Mouse (Mus musculus) ES-Bruce4 (cell line): ENCODE results near the gene Ints5. TPM values are rescaled to one million over a fixed set of nuclear protein-coding genes. Genes with fewer than 3 reads are reported as not detected.

Experiments
- H3K27ac ChIP-seq: 2 replicates; pipeline ENCODE4 v1.5.1; 2012; ENCODE audit warnings: low read length, inconsistent platforms; ENCODE audit not compliant: insufficient read depth
- H3K27me3 ChIP-seq: 2 replicates; pipeline ENCODE4 v1.6.1; 2012; ENCODE audit warnings: mild to moderate bottlenecking, low read length, inconsistent platforms; ENCODE audit not compliant: control insufficient read depth, poor library complexity, insufficient read depth, severe bottlenecking
- H3K36me3 ChIP-seq: 2 replicates; pipeline ENCODE4 v1.6.1; 2012; ENCODE audit warnings: inconsistent platforms, mild to moderate bottlenecking, low read length, moderate library complexity; ENCODE audit not compliant: control insufficient read depth, poor library complexity, insufficient read depth, severe bottlenecking
- H3K4me1 ChIP-seq: one replicate; pipeline ENCODE4 v1.8.1; 2011; ENCODE audit warnings: low read length; ENCODE audit not compliant: control insufficient read depth, insufficient read depth
- H3K4me3 ChIP-seq: 2 replicates; pipeline ENCODE4 v1.5.1; 2011; ENCODE audit warnings: low read depth, mild to moderate bottlenecking, low read length
- H3K9ac ChIP-seq: 2 replicates; pipeline ENCODE4 v1.6.1; 2012; ENCODE audit warnings: low read depth, mild to moderate bottlenecking, inconsistent platforms; ENCODE audit not compliant: poor library complexity, severe bottlenecking
- H3K9me3 ChIP-seq: replicated peaks from 2 replicates; pipeline ENCODE4 v1.6.1; 2012; ENCODE audit warnings: mild to moderate bottlenecking, low read length, inconsistent platforms; ENCODE audit not compliant: control insufficient read depth, poor library complexity, insufficient read depth, severe bottlenecking
- CTCF ChIP-seq: IDR thresholded peaks from one replicate; pipeline ENCODE4 v1.8.1; 2011; ENCODE audit warnings: low read depth, low read length
- EP300 ChIP-seq: IDR thresholded peaks from 2 replicates; pipeline ENCODE4 v1.6.1; 2011; ENCODE audit warnings: low read depth, low read length; ENCODE audit not compliant: insufficient read depth
- POLR2A ChIP-seq: IDR thresholded peaks from one replicate; pipeline ENCODE4 v1.8.1; 2011; ENCODE audit warnings: low read length; ENCODE audit not compliant: insufficient read depth
- polyA plus RNA-seq: library from polyadenylated mRNA; stranded (reverse); fragments of >200 nt; gene quantifications from 2 replicates; pipeline ENCODE4 v1.2.4, GENCODE M21; 2011; ENCODE audit warnings: low read depth; ENCODE audit not compliant: missing spikeins, insufficient read depth, insufficient read length

Ints5 gene
- polyA plus RNA-seq, 1 experiment: 23.1 TPM

GRCm38 (mm10) chr19:8941515-8942217, 48.9 kb downstream of the Ints5 start, which contains the start of gene Mta2:
TSS of gene Mta2 (plus strand) at chr19:8941875.
- peak within 1 kb of the TSS; percentile 84 for H3K9ac ChIP-seq
- peaks cover 2% of the 10 kb centered on the region for H3K4me1 ChIP-seq
- H3K9me3 ChIP-seq: no peaks in the 10 kb centered on the region
- H3K27ac ChIP-seq: peak within 1 kb of the TSS; percentile 60
- TF ChIP-seq POLR2A (peak; percentile 36), CTCF (no peak), EP300 (0 out of 2 replicates have a peak, but pooled peaks have one; percentile 11)
- H3K36me3 ChIP-seq: peaks cover 18% of the 10 kb centered on the region
- H3K4me3 ChIP-seq: peak within 1 kb of the TSS; percentile 71
- no peaks in the 10 kb centered on the region for H3K27me3 ChIP-seq

DNA sequence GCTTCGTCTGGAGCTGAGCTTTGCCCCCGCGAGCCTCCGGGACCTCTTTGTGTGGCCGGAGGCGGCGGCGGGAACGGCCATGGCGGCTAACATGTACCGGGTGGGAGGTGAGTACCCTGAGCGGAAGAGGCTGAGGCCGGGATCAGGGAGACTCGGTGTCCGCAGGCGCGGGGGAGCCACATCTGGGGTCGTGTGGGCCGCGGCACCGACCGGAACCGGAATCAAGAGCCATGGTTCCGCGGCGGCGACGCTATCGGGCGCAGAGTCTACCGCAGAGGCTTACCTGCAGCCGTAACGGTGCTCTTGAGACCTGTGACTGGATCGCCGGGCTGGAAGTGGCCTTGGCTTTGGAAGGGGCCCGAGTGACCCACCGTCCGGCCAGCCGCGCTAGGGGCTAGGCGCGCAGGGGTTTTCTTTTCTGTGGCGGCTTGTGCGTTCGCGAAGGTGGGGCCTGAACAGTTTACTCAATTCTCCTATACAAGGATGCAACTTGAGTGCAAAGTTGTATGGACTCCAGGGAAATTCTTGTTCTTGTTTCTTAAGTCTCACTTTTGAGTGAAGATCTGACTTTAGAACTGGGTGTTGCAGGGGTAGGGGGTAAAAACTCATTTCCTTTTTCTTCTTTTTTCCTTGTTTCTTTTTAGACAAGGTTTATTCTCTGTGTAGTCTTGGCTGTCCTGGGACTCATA, 49.6 kb downstream of the Ints5 start:
- peak overlapping the region; percentile 71 for H3K4me3 ChIP-seq
- H3K9me3 ChIP-seq: no peaks in the 10 kb centered on the region
- no peak for TF ChIP-seq CTCF
- no peak for TF ChIP-seq EP300
- TF ChIP-seq POLR2A: no peak
- no peaks in the 10 kb centered on the region for H3K27me3 ChIP-seq
- H3K4me1 ChIP-seq: peaks cover 2% of the 10 kb centered on the region
- peak overlapping the region; percentile 60 for H3K27ac ChIP-seq
- peaks cover 24% of the 10 kb centered on the region for H3K36me3 ChIP-seq
- peak overlapping the region; percentile 84 for H3K9ac ChIP-seq

- Histone ChIP-seq H3K27me3 (no peaks in the 10 kb centered on the region), H3K4me1 (peaks cover 2% of the 10 kb centered on the region), H3K27ac (peak overlapping the region; percentile 60; the same call in 1 of the 2 replicates), H3K9me3 (no peaks in the 10 kb centered on the region), H3K4me3 (peak overlapping the region; percentile 68), H3K36me3 (peaks cover 30% of the 10 kb centered on the region), H3K9ac (peak overlapping the region; percentile 84)
- no peak for TF ChIP-seq EP300
- TF ChIP-seq CTCF: no peak
- no peak for TF ChIP-seq POLR2A
Observed at GRCm38 (mm10) chr19:8943047-8943446, 50.2 kb downstream of the Ints5 start.

GRCm38 (mm10) chr19:8944062-8944461, 51.3 kb downstream of the Ints5 start:
- H3K27ac ChIP-seq: no peak overlapping the region
- H3K4me3 ChIP-seq: no peak overlapping the region
- no peaks in the 10 kb centered on the region for H3K9me3 ChIP-seq
- H3K27me3 ChIP-seq: no peaks in the 10 kb centered on the region
- H3K9ac ChIP-seq: 0 out of 2 replicates have a peak overlapping the region, but pooled peaks have one; percentile 19
- peaks cover 2% of the 10 kb centered on the region for H3K4me1 ChIP-seq
- peaks cover 40% of the 10 kb centered on the region for H3K36me3 ChIP-seq
- no peak for TF ChIP-seq POLR2A
- no peak for TF ChIP-seq CTCF
- no peak for TF ChIP-seq EP300

DNA sequence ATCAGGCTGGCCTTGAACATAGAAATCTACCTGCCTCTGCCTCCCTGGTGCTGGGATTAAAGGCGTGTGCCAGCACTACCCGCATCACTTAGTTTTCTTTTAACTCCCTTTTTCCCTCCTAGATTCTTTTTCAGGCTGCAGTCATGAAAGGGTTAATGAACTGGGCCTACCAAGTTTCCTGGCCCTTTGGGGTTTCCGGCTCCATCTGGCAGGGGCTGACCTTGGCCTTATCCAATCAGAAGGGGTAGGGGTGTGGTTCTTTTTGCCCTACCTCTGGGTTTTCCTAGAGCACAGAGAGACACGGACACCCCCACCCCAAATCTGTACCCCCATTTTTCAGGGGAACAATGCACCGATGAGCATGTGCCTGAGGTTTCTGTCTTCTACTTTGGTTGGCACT, 51.9 kb downstream of the Ints5 start:
- no peaks in the 10 kb centered on the region for H3K27me3 ChIP-seq
- no peak overlapping the region for H3K9ac ChIP-seq
- H3K4me3 ChIP-seq: no peak overlapping the region
- H3K27ac ChIP-seq: no peak overlapping the region
- TF ChIP-seq EP300: no peak
- TF ChIP-seq POLR2A: no peak
- TF ChIP-seq CTCF: no peak
- H3K9me3 ChIP-seq: no peaks in the 10 kb centered on the region
- H3K36me3 ChIP-seq: peaks cover 44% of the 10 kb centered on the region
- peaks cover 2% of the 10 kb centered on the region for H3K4me1 ChIP-seq

- TF ChIP-seq POLR2A: no peak
- no peak for TF ChIP-seq CTCF
- TF ChIP-seq EP300: no peak
- no peaks in the 10 kb centered on the region for H3K27me3 ChIP-seq
- H3K9me3 ChIP-seq: no peaks in the 10 kb centered on the region
- H3K4me1 ChIP-seq: peaks cover 2% of the 10 kb centered on the region
- H3K36me3 ChIP-seq: peaks cover 47% of the 10 kb centered on the region
- no peak overlapping the region for H3K4me3 ChIP-seq
- no peak overlapping the region for H3K27ac ChIP-seq
- H3K9ac ChIP-seq: no peak overlapping the region
Observed at GRCm38 (mm10) chr19:8945251-8945650, 52.4 kb downstream of the Ints5 start.
